Comparison of ENCODE assay signal across 15 mouse cellular contexts in the genomic region with DNA sequence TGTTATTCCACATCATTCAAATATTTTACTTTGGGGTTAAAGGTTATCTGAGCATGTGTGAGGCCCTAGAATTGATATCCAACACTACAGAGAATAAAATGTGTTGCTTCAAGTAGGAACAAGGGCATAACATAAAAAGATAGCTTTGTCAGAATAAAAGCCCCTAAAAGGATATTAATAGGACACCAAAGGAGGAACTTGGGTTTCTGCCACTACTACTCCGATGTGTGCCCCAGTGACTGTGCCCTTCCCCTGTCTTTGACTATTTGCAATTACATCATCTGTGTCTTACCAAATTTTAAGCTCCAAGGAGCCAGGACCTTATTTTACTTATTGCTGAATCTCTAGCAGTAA. TPM values are rescaled to one million over a fixed set of nuclear protein-coding genes. Genes with fewer than 3 reads are reported as not detected.
DNase-seq lines count a peak whose midpoint lies in the region; ATAC-seq and TF ChIP-seq lines count a peak whose summit lies in the region.
"Had no signal": no experiment of that assay in that cellular context is flagged by ENCODE, and none has a peak within 500 bp of the region (broad histone marks: within the 10 kb centered on the region; RNA-seq: fewer than 3 reads in every experiment).

No protein-coding gene starts in this region.

- 50% methylated on average over 1 of the region's 1 CpGs for WGBS in heart, embryonic 14.5 days
- 32% methylated on average over 1 of the region's 1 CpGs for WGBS in liver, embryonic 14.5 days (ENCODE audit: insufficient replicate concordance)
- WGBS in hindbrain, embryonic 13.5 days, result 100% methylated on average over 1 of the region's 1 CpGs

- no peak overlapping the region for H3K4me3 ChIP-seq in heart, embryonic 14.5 days (ENCODE audit: control insufficient read depth in 1 of 2, insufficient read depth in 1 of 2, low read depth in 1 of 2, low read length in 2 of 2)
- no peak overlapping the region for H3K4me3 ChIP-seq in liver, embryonic 14.5 days (ENCODE audit: insufficient read depth in 1 of 2, low read depth in 2 of 2, low read length in 2 of 2)
- H3K4me3 ChIP-seq in hindbrain, embryonic 13.5 days, result no peak overlapping the region

- no peak overlapping the region for H3K27ac ChIP-seq in heart, embryonic 14.5 days (replicated peaks in 1 of 2; ENCODE audit: control insufficient read depth in 1 of 2, insufficient read depth in 1 of 2, low read depth in 2 of 2, low read length in 2 of 2)
- H3K27ac ChIP-seq in liver, embryonic 14.5 days, result no peak overlapping the region
- H3K27ac ChIP-seq in hindbrain, embryonic 13.5 days, result no peak overlapping the region
- H3K27ac ChIP-seq: kidney, embryonic 15.5 days had no signal

- ATAC-seq in heart, embryonic 14.5 days (ENCODE audit: insufficient number of reproducible peaks, insufficient read depth, low FRiP score, low read depth), result no peak
- ATAC-seq in liver, embryonic 14.5 days (ENCODE audit: insufficient read depth), result no peak
- ATAC-seq in hindbrain, embryonic 13.5 days (ENCODE audit: low FRiP score), result no peak

- H3K4me1 ChIP-seq in heart, embryonic 14.5 days (ENCODE audit: control insufficient read depth in 2 of 2, insufficient read depth in 2 of 2, low read length in 2 of 2), result peaks cover 0 to 6% of the 10 kb centered on the region in 2 experiments; a peak in 2 of 4 replicates
- peaks cover 8 to 13% of the 10 kb centered on the region in 2 experiments for H3K4me1 ChIP-seq in liver, embryonic 14.5 days (replicated peaks; ENCODE audit: control insufficient read depth in 2 of 2, insufficient read depth in 2 of 2, low read length in 1 of 2)
- peaks cover 13% of the 10 kb centered on the region for H3K4me1 ChIP-seq in hindbrain, embryonic 13.5 days (replicated peaks)

- TF ChIP-seq CTCF in liver, embryonic 14.5 days (IDR thresholded peaks at IDR 0.05; ENCODE audit: low read depth), result no peak; the same call in 1 of the 2 replicates

- H3K4me2 ChIP-seq in heart, embryonic 14.5 days (ENCODE audit: low read length), result 0 out of 2 replicates have a peak overlapping the region, but pooled peaks have one; percentile 82
- peak overlapping the region; percentile 78 for H3K4me2 ChIP-seq in liver, embryonic 14.5 days (ENCODE audit: low read depth)
- no peak overlapping the region for H3K4me2 ChIP-seq in hindbrain, embryonic 13.5 days

- H3K9ac ChIP-seq in heart, embryonic 14.5 days (ENCODE audit: low read length), result no peak overlapping the region
- H3K9ac ChIP-seq in liver, embryonic 14.5 days (replicated peaks), result no peak overlapping the region
- H3K9ac ChIP-seq in hindbrain, embryonic 13.5 days, result no peak overlapping the region

- H3K27me3 ChIP-seq in heart, embryonic 14.5 days (ENCODE audit: control insufficient read depth, insufficient read depth, low read length), result no peaks in the 10 kb centered on the region
- H3K27me3 ChIP-seq in liver, embryonic 14.5 days (ENCODE audit: control insufficient read depth, insufficient read depth, low read length), result no peaks in the 10 kb centered on the region
- no peaks in the 10 kb centered on the region for H3K27me3 ChIP-seq in hindbrain, embryonic 13.5 days
- H3K27me3 ChIP-seq: hindbrain, embryonic 15.5 days; kidney, embryonic 15.5 days had no signal

- no peak for TF ChIP-seq EP300 in liver, embryonic 14.5 days (IDR thresholded peaks at IDR 0.05; ENCODE audit: low read depth)

- H3K36me3 ChIP-seq in heart, embryonic 14.5 days (ENCODE audit: control insufficient read depth, insufficient read depth, low read length), result peaks cover 26% of the 10 kb centered on the region
- peaks cover 19% of the 10 kb centered on the region for H3K36me3 ChIP-seq in liver, embryonic 14.5 days (replicated peaks; ENCODE audit: control insufficient read depth, insufficient read depth, low read depth)
- peaks cover 21% of the 10 kb centered on the region for H3K36me3 ChIP-seq in hindbrain, embryonic 13.5 days

- no peaks in the 10 kb centered on the region for H3K9me3 ChIP-seq in heart, embryonic 14.5 days (ENCODE audit: control insufficient read depth, low read length)
- H3K9me3 ChIP-seq in liver, embryonic 14.5 days (ENCODE audit: control insufficient read depth, low read length), result no peaks in the 10 kb centered on the region
- no peaks in the 10 kb centered on the region for H3K9me3 ChIP-seq in hindbrain, embryonic 13.5 days
- H3K9me3 ChIP-seq: hindbrain, embryonic 15.5 days; kidney, embryonic 15.5 days had no signal

- DNase-seq in heart, adult 8-10 months (ENCODE audit: low spot score), result no peak
- peak; percentile 47 to 57 for DNase-seq in spleen, postnatal 36 days (ENCODE audit: low spot score in 2 of 2)
- DNase-seq in spleen, postnatal 14 days (ENCODE audit: low spot score in 2 of 2), result no peak
- no peak for DNase-seq in liver, embryonic 14.5 days (ENCODE audit: low read depth in 3 of 3, low spot score in 3 of 3)
- DNase-seq in adrenal gland, postnatal 25 days, result no peak
- no peak for DNase-seq in thymus, postnatal 36 days
- DNase-seq: cerebellum, adult 18-20 months; layer of hippocampus, adult 9-11 months; lung, postnatal 14 days; thymus, adult 18-20 months had no signal

RNA-seq across cellular contexts. Expression of a gene that starts 1.5 kb away (rescaled TPM):
- polyA plus RNA-seq in heart, embryonic 14.5 days (2014; fragmentation: Nextera tagmentation; extraction: Ambion mirVana), result 724 and 803 TPM in 2 replicates
- 100 to 1,000 TPM; 432 to 497 (median 454) TPM for total RNA-seq in heart, adult 8-10 months (2022)
- polyA plus RNA-seq in liver, embryonic 14.5 days (2012; rRNA removed), result 376 and 902 TPM in 2 replicates
- polyA plus RNA-seq in liver, embryonic 14.5 days (2014; fragmentation: Nextera tagmentation; extraction: Ambion mirVana), result 1,086 and 1,164 TPM in 2 replicates
- total RNA-seq in adrenal gland, postnatal 25 days (2021), result 668 and 821 TPM in 2 replicates
- polyA plus RNA-seq in hindbrain, embryonic 13.5 days (2015; fragmentation: Nextera tagmentation; extraction: Ambion mirVana), result 682 and 707 TPM in 2 replicates

RNA-seq across cellular contexts. Expression of a gene that starts 1.7 kb away (rescaled TPM):
- 0.20 and 0.61 TPM in 2 replicates for polyA plus RNA-seq in heart, embryonic 14.5 days (2014; fragmentation: Nextera tagmentation; extraction: Ambion mirVana)
- total RNA-seq in heart, adult 8-10 months (2022), result not detected
- polyA plus RNA-seq in liver, embryonic 14.5 days (2012; rRNA removed), result 0.03 and 0.10 TPM in 2 replicates
- 0.30 TPM in 1 of 2 replicates, not detected in the other for polyA plus RNA-seq in liver, embryonic 14.5 days (2014; fragmentation: Nextera tagmentation; extraction: Ambion mirVana)
- 0.58 and 0.95 TPM in 2 replicates for total RNA-seq in adrenal gland, postnatal 25 days (2021)
- polyA plus RNA-seq in hindbrain, embryonic 13.5 days (2015; fragmentation: Nextera tagmentation; extraction: Ambion mirVana), result 0.09 TPM in 1 of 2 replicates, not detected in the other
- polyA plus RNA-seq: kidney, embryonic 15.5 days; midbrain, postnatal 0 days had no signal

RNA-seq across cellular contexts. Expression of a gene that starts 23.2 kb away (rescaled TPM):
- polyA plus RNA-seq in heart, embryonic 14.5 days (2014; fragmentation: Nextera tagmentation; extraction: Ambion mirVana), result 35.7 and 42.5 TPM in 2 replicates
- total RNA-seq in heart, adult 8-10 months (2022), result 10 to 100 TPM; 50.1 to 60.7 (median 53.0) TPM
- 9.3 and 12.6 TPM in 2 replicates for polyA plus RNA-seq in liver, embryonic 14.5 days (2012; rRNA removed)
- polyA plus RNA-seq in liver, embryonic 14.5 days (2014; fragmentation: Nextera tagmentation; extraction: Ambion mirVana), result 15.3 and 18.3 TPM in 2 replicates
- 36.0 and 49.6 TPM in 2 replicates for total RNA-seq in adrenal gland, postnatal 25 days (2021)
- 54.5 and 59.4 TPM in 2 replicates for polyA plus RNA-seq in hindbrain, embryonic 13.5 days (2015; fragmentation: Nextera tagmentation; extraction: Ambion mirVana)

RNA-seq across cellular contexts. Expression of a gene that starts 34.6 kb away (rescaled TPM):
- polyA plus RNA-seq in heart, embryonic 14.5 days (2014; fragmentation: Nextera tagmentation; extraction: Ambion mirVana), result 26.0 and 30.9 TPM in 2 replicates
- 10 to 100 TPM; 21.3 to 26.0 (median 22.6) TPM for total RNA-seq in heart, adult 8-10 months (2022)
- polyA plus RNA-seq in liver, embryonic 14.5 days (2012; rRNA removed), result 6.7 and 11.1 TPM in 2 replicates
- polyA plus RNA-seq in liver, embryonic 14.5 days (2014; fragmentation: Nextera tagmentation; extraction: Ambion mirVana), result 19.8 and 20.8 TPM in 2 replicates
- total RNA-seq in adrenal gland, postnatal 25 days (2021), result 22.4 and 24.4 TPM in 2 replicates
- polyA plus RNA-seq in hindbrain, embryonic 13.5 days (2015; fragmentation: Nextera tagmentation; extraction: Ambion mirVana), result 13.7 and 15.8 TPM in 2 replicates

Comparison
In these comparisons a context has a peak if more than half of its experiments do, and no peak if none do; other contexts are left out.
1. DNase-seq: peak in spleen, postnatal 36 days (2 of 2); none in heart, adult 8-10 months (single experiment), spleen, postnatal 14 days (0 of 2), liver, embryonic 14.5 days (0 of 3), adrenal gland, postnatal 25 days (single experiment) and thymus, postnatal 36 days (0 of 2).